Mouse (Mus musculus): ENCODE data around the gene Ddx27.
A peak's percentile ranks its signal among the peaks of the same experiment; 100 is the strongest.

The Ddx27 gene

GRCm38 (mm10) chr2:167028553-167028952, 13.6 kb downstream of the Ddx27 start:
- no peak for DNase-seq (ENCODE audit: low read depth)

GRCm38 (mm10) chr2:167030507-167030906, 15.5 kb downstream of the Ddx27 start:
- DNase-seq (ENCODE audit: low read depth): no peak

DNA sequence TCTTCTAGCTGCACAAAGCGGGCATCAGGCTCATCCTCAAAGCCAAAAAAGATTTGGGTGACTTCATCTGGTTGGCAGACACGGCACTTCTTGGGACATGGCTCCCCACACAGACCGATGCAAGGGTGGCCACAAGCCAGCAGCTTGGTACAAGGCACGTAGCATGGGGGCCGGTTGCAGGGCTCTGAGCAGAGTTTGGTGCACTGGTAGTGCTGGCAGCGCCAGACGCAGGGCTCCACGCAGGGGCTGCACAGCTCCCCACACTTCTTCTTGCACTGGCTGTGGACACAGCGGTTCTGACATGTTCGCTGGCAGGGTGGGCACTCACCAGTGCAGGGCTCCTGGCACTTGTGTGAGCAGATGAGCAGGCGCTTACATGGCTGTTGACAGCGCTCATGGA, 22.7 kb downstream of the Ddx27 start:
- DNase-seq (ENCODE audit: low read depth): no peak

DNA sequence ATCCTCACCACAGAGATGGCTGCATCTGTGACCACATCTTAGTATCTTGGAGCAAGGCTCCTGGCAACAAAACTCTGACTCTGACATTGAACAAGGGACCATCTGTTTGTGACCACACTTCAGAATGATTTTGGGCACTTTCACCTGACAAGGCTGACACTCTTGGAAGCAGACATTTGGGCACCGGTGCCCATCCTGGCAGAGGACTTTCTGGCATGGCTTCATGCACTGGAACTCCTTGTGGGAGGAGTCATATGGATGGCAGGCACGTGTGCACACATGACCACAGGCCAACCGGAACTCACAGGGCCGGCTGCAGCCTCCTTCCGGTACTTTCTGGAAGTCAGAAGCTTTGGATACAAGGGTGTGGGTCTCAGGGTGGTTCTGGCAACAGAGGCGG, 23.3 kb downstream of the Ddx27 start:
- DNase-seq (ENCODE audit: low read depth): no peak

GRCm38 (mm10) chr2:167038716-167039115, 23.7 kb downstream of the Ddx27 start:
- DNase-seq (ENCODE audit: low read depth): no peak

DNA sequence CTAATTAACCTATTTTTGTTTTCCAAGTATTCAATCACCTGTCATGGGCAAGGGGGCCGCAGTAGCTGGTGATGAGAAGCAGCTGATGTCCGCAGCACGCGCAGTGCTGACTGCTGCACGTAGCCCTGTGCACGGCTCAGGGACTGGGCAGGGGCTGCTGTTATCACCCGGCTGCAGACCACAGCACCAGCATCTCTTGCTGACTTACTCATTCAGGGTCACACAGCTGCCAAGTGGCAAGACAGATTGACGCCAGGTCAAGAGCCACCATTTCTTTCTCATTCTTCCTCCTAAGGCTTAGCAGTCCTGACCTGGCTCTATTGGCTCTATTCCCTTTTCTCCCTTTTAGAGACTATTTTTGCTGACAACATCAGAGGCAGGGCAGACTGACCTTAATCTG, 24.4 kb downstream of the Ddx27 start:
- no peak for DNase-seq (ENCODE audit: low read depth)

GRCm38 (mm10) chr2:167043400-167044121, 28.6 kb downstream of the Ddx27 start:
- DNase-seq (ENCODE audit: low read depth): no peak

- no peak for DNase-seq (ENCODE audit: low read depth)
Measured at GRCm38 (mm10) chr2:167048223-167048622, 33.2 kb downstream of the Ddx27 start.

DNA sequence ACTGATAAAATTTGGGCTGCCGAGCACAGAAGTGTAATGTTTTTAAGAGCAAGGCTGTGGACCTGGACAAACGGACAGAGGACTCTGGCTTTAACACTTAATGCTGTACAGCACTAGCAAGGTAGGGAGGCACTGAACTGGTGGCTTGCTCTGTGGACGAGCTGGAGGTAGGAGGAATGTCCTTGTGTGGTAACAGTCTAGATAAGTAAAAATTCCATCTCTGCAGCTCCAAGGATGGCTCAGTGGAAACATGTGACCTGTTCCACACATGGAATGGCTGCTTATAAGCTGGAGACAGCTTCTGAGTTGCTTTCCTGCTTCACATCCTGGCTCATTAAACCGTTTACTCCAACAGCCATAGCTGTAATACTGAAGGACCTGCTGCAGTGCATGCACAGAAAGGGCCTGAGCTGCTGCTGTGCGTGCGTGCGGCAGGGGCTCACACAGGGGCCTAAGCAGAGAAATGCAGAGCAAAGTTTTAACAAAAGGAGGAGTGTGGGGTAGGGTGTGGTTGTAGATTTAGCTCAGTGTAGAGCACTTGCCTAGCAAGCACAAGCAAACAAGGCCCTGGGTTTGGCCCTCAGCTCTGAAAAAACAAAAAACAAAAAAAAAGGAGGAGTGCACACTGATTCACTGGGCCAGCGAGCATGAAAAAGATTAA, 33.8 kb downstream of the Ddx27 start:
- DNase-seq (ENCODE audit: low read depth): no peak

- DNase-seq (ENCODE audit: low read depth): no peak
Measured at GRCm38 (mm10) chr2:167053127-167053844, 38.3 kb downstream of the Ddx27 start.

DNA sequence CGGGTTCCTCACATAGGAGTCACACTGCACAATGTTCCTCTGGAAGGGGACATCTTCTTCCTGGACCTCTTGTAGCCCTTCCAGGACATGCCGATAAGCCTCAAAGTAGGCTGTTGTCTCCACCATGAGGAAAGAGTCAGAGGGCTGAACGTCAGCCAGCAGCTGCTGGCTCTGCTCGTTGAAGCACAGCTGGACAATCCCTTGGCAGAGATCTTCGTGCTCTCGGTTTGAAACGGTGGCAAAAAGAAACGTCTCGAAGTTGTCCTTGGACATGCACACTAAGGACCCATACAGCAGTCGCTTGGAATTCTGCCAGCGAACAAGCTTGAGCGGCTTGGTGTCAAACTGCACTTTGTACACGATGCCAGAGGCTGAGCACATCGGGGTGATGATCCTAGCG, 40.4 kb downstream of the Ddx27 start:
- no peak for DNase-seq (ENCODE audit: low read depth)

GRCm38 (mm10) chr2:167056210-167056941, 41.4 kb downstream of the Ddx27 start:
- no peak for DNase-seq (ENCODE audit: low read depth)

- DNase-seq (ENCODE audit: low read depth): no peak
Measured at GRCm38 (mm10) chr2:167056942-167057323, 41.9 kb downstream of the Ddx27 start.

- DNase-seq (ENCODE audit: low read depth): peak; percentile 41
Measured at GRCm38 (mm10) chr2:167058201-167058600, 43.2 kb downstream of the Ddx27 start.

GRCm38 (mm10) chr2:167058814-167059387, 43.9 kb downstream of the Ddx27 start:
- no peak for DNase-seq (ENCODE audit: low read depth)

DNA sequence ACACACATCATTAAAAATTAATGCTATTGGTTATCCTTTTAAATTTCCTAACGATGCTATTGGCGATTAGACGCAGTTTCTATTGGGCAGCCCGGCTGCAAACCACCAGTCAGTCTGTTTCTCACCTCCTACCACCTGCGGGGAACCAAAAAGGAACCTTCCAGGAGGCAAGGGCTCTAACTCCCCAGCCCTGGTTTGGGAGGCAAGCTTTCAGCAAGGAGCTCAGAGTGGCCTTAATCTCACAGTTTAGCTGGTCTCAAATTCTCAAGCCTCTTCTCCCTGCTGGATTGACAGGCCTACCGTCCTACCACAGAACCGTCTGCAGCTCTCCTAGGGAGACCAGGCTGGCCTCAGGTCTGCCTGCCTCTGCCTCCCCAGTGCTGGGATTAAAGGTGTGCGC, 44.5 kb downstream of the Ddx27 start:
- DNase-seq (ENCODE audit: low read depth): no peak

GRCm38 (mm10) chr2:167059960-167060359, 45.0 kb downstream of the Ddx27 start:
- DNase-seq (ENCODE audit: low read depth): no peak

- DNase-seq (ENCODE audit: low read depth): no peak
Measured at GRCm38 (mm10) chr2:167060360-167060759, 45.4 kb downstream of the Ddx27 start.

- no peak for DNase-seq (ENCODE audit: low read depth)
Measured at GRCm38 (mm10) chr2:167060761-167061160, 45.8 kb downstream of the Ddx27 start.

DNA sequence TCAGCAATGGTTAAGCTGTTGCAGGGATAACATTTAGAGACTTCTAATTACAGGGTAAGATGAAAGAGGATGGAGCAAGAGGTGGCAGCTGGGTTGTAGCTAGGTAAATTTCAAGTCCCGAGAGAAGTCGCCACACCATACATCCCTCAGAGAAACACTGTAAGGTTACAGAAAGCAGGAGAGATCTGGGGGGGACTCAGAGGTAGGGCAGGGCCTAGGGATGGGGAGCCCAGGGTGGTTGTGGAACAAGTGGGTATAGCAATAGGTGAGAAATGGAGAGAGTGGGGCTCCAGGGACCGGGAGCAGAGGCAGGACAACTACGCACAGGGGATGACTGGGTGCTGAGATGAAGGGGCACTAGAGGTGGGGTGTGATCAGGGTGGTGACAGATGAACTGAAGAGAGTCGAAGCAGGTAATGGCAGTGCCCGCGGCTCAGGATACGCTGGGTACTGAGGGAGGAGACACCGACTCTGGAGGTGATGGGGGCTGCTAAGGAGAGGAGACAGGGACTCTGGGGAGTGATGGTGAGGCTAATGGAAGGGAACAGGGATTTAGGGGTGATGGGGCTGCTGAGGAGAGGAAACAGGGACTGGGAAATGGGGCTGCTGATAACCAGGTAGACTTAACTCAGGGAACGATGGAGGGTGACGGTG, 46.5 kb downstream of the Ddx27 start:
- peak; percentile 43 for DNase-seq (ENCODE audit: low read depth)

GRCm38 (mm10) chr2:167062497-167062911, 47.5 kb downstream of the Ddx27 start:
- peak; percentile 96 for DNase-seq (ENCODE audit: low read depth)
